ENCODE assay signal across 8 mouse cellular contexts in the genomic region with DNA sequence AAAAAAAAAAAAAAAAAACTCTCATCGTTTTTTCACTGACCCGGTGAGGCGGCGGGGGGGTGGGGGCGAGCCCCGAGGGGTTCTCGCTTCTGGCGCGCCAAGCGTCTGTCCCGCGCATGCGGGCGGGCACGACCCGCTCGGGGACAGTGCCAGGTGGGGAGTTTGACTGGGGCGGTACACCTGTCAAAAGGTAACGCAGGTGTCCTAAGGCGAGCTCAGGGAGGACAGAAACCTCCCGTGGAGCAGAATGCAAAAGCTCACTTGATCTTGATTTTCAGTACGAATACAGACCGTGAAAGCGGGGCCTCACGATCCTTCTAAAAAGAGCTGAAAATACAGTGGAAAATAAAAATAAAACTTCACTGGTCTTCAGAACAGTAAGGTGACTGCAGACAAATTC. TPM values are rescaled to one million over a fixed set of nuclear protein-coding genes. Genes with fewer than 3 reads are reported as not detected.
DNase-seq lines count a peak whose midpoint lies in the region; ATAC-seq and TF ChIP-seq lines count a peak whose summit lies in the region.

No protein-coding gene starts in this region.

- H3K36me3 ChIP-seq in ES-E14 (ENCODE audit: control insufficient read depth, insufficient read depth, low read length, poor library complexity, severe bottlenecking), result no peaks in the 10 kb centered on the region
- H3K36me3 ChIP-seq in liver, postnatal 0 days (replicated peaks; ENCODE audit: insufficient read depth, low read length), result no peaks in the 10 kb centered on the region
- no peaks in the 10 kb centered on the region for H3K36me3 ChIP-seq in neural tube, embryonic 14.5 days (ENCODE audit: control insufficient read depth, insufficient read depth, low read length)

- H3K9me3 ChIP-seq in ES-E14 (ENCODE audit: control insufficient read depth, insufficient read depth, low read depth, low read length), result no peaks in the 10 kb centered on the region
- no peaks in the 10 kb centered on the region for H3K9me3 ChIP-seq in liver, postnatal 0 days (ENCODE audit: low read length)
- H3K9me3 ChIP-seq in neural tube, embryonic 14.5 days (ENCODE audit: control insufficient read depth, low read length), result no peaks in the 10 kb centered on the region

- peak overlapping the region in 1 of 2 experiments; percentile 1; a peak in 1 of 4 replicates for H3K4me3 ChIP-seq in ES-E14 (ENCODE audit: insufficient read depth in 1 of 2, low read depth in 1 of 2, low read length in 2 of 2, poor library complexity in 1 of 2, severe bottlenecking in 1 of 2)
- H3K4me3 ChIP-seq in layer of hippocampus, adult 2 months, result no peak overlapping the region
- H3K4me3 ChIP-seq in liver, postnatal 0 days (ENCODE audit: low read depth, low read length), result no peak overlapping the region
- no peak overlapping the region for H3K4me3 ChIP-seq in neural tube, embryonic 14.5 days (ENCODE audit: low read depth, low read length)

- H3K27me3 ChIP-seq in liver, postnatal 0 days (ENCODE audit: insufficient read depth, low read length), result no peaks in the 10 kb centered on the region
- no peaks in the 10 kb centered on the region for H3K27me3 ChIP-seq in neural tube, embryonic 14.5 days (ENCODE audit: control insufficient read depth, insufficient read depth, low read length)

- H3K4me1 ChIP-seq in ES-E14 (ENCODE audit: control insufficient read depth in 2 of 2, insufficient read depth in 2 of 2, low read length in 2 of 2, poor library complexity in 1 of 2), result peaks cover 3 to 9% of the 10 kb centered on the region in 2 experiments
- H3K4me1 ChIP-seq in liver, postnatal 0 days (ENCODE audit: insufficient read depth), result peaks cover 10% of the 10 kb centered on the region; the same call in 1 of the 2 replicates
- no peaks in the 10 kb centered on the region for H3K4me1 ChIP-seq in neural tube, embryonic 14.5 days (ENCODE audit: control insufficient read depth, insufficient read depth, low read length)

- TF ChIP-seq CTCF in layer of hippocampus, adult 2 months (conservative IDR thresholded peaks at IDR 0.05), result no peak
- TF ChIP-seq CTCF in liver, postnatal 0 days (IDR thresholded peaks at IDR 0.05; ENCODE audit: low read depth), result no peak

- peak; percentile 76 for DNase-seq in ES-E14 (ENCODE audit: low read depth, low spot score)
- peak; percentile 94 for DNase-seq in cerebellum, adult 8-10 months
- peak; percentile 78 to 98 for DNase-seq in frontal cortex, adult 2 months (ENCODE audit: extremely low spot score in 1 of 2, low spot score in 1 of 2)
- peak; percentile 91 to 100 for DNase-seq in layer of hippocampus, adult 2 months (ENCODE audit: low spot score in 2 of 2)
- peak; percentile 94 for DNase-seq in liver, postnatal 0 days
- peak; percentile 91 for DNase-seq in testis, postnatal 14 days (ENCODE audit: low spot score)

- no peak overlapping the region for H3K4me2 ChIP-seq in liver, postnatal 0 days (ENCODE audit: low read depth, low read length)
- no peak overlapping the region for H3K4me2 ChIP-seq in neural tube, embryonic 14.5 days (ENCODE audit: low read depth, low read length)

- TF ChIP-seq EP300 in liver, postnatal 0 days (IDR thresholded peaks at IDR 0.05; ENCODE audit: low read depth), result no peak

- peak; percentile 100 for ATAC-seq in hematopoietic stem cell, adult 5-6 weeks (replicated peaks in 1 of 2; ENCODE audit: insufficient read depth in 1 of 2, low FRiP score in 2 of 2, low TSS enrichment in 1 of 2, low read depth in 1 of 2, poor library complexity in 2 of 2, severe bottlenecking in 2 of 2)
- ATAC-seq in liver, postnatal 0 days, result peak; percentile 100
- peak; percentile 100 for ATAC-seq in neural tube, embryonic 14.5 days (ENCODE audit: low read depth)

- H3K27ac ChIP-seq in ES-E14 (ENCODE audit: insufficient read depth, low read depth, low read length, poor library complexity, severe bottlenecking), result no peak overlapping the region
- no peak overlapping the region for H3K27ac ChIP-seq in layer of hippocampus, adult 2 months
- no peak overlapping the region for H3K27ac ChIP-seq in liver, postnatal 0 days (ENCODE audit: low read depth)
- H3K27ac ChIP-seq in neural tube, embryonic 14.5 days (ENCODE audit: low read depth, low read length), result no peak overlapping the region

- H3K9ac ChIP-seq in ES-E14 (ENCODE audit: insufficient read depth, low read depth, low read length, poor library complexity, severe bottlenecking), result no peak overlapping the region
- no peak overlapping the region for H3K9ac ChIP-seq in liver, postnatal 0 days (replicated peaks)
- H3K9ac ChIP-seq in neural tube, embryonic 14.5 days (replicated peaks; ENCODE audit: low read depth, low read length), result no peak overlapping the region

- in situ Hi-C loops in ES-E14 (cut with MboI; ENCODE audit: low sequenced_read_pairs in 2 of 2, unreplicated experiment in 2 of 2), result no loop called here

- 42% methylated on average over 25 of the region's 25 CpGs for WGBS in liver, postnatal 0 days (ENCODE audit: insufficient replicate concordance)
- 37% methylated on average over 25 of the region's 25 CpGs for WGBS in neural tube, embryonic 14.5 days

TF ChIP-seq in ES-E14, 5 proteins besides CTCF, POLR2A, EP300 and RAD21:
- no peak for TF ChIP-seq HCFC1 (IDR thresholded peaks at IDR 0.05; ENCODE audit: borderline replicate concordance, insufficient read depth, low read length)
- no peak for TF ChIP-seq MAFK (IDR thresholded peaks at IDR 0.05; ENCODE audit: insufficient read depth, low read depth, low read length)
- no peak for TF ChIP-seq ZNF384 (IDR thresholded peaks at IDR 0.05; ENCODE audit: low read depth, low read length)

RNA-seq across cellular contexts. Expression of a gene that starts 11.2 kb away (rescaled TPM):
- total RNA-seq in ES-E14 (2012; rRNA removed), result 35.0 and 35.9 TPM in 2 replicates
- polyA plus RNA-seq in frontal cortex, adult 2 months (2012; rRNA removed), result 5.8 and 6.1 TPM in 2 replicates
- total RNA-seq in hematopoietic stem cell, adult 5-6 weeks (2017), result 2.9 and 3.9 TPM in 2 replicates
- 1 to 10 TPM; 5.2 to 5.5 TPM for total RNA-seq in layer of hippocampus, adult 2 months (2021)
- 1.4 and 1.6 TPM in 2 replicates for polyA plus RNA-seq in liver, postnatal 0 days (2015; fragmentation: Nextera tagmentation; extraction: Ambion mirVana)
- polyA plus RNA-seq in neural tube, embryonic 14.5 days (2014; fragmentation: Nextera tagmentation; extraction: Ambion mirVana), result 4.8 and 6.7 TPM in 2 replicates

RNA-seq across cellular contexts. Expression of a gene that starts 13.8 kb away (rescaled TPM):
- 2.6 and 2.9 TPM in 2 replicates for total RNA-seq in ES-E14 (2012; rRNA removed)
- polyA plus RNA-seq in frontal cortex, adult 2 months (2012; rRNA removed), result 0.69 and 0.96 TPM in 2 replicates
- total RNA-seq in hematopoietic stem cell, adult 5-6 weeks (2017), result 0.25 and 0.50 TPM in 2 replicates
- 1 to 10 TPM; 3.9 to 4.3 TPM for total RNA-seq in layer of hippocampus, adult 2 months (2021)
- polyA plus RNA-seq in liver, postnatal 0 days (2015; fragmentation: Nextera tagmentation; extraction: Ambion mirVana), result 0.02 TPM in 1 of 2 replicates, not detected in the other
- 2.2 and 2.7 TPM in 2 replicates for polyA plus RNA-seq in neural tube, embryonic 14.5 days (2014; fragmentation: Nextera tagmentation; extraction: Ambion mirVana)

RNA-seq across cellular contexts. Expression of a gene that starts 19.7 kb away (rescaled TPM):
- 77.6 and 109 TPM in 2 replicates for total RNA-seq in ES-E14 (2012; rRNA removed)
- polyA plus RNA-seq in frontal cortex, adult 2 months (2012; rRNA removed), result 131 and 136 TPM in 2 replicates
- total RNA-seq in hematopoietic stem cell, adult 5-6 weeks (2017), result 99.6 and 120 TPM in 2 replicates
- total RNA-seq in layer of hippocampus, adult 2 months (2021), result 100 to 1,000 TPM; 133 to 139 TPM
- polyA plus RNA-seq in liver, postnatal 0 days (2015; fragmentation: Nextera tagmentation; extraction: Ambion mirVana), result 147 and 149 TPM in 2 replicates
- 280 and 285 TPM in 2 replicates for polyA plus RNA-seq in neural tube, embryonic 14.5 days (2014; fragmentation: Nextera tagmentation; extraction: Ambion mirVana)

RNA-seq across cellular contexts. Expression of a gene that starts 53.7 kb away (rescaled TPM):
- total RNA-seq in ES-E14 (2012; rRNA removed), result 45.1 and 68.6 TPM in 2 replicates
- 338 and 351 TPM in 2 replicates for polyA plus RNA-seq in frontal cortex, adult 2 months (2012; rRNA removed)
- 12.4 and 27.3 TPM in 2 replicates for total RNA-seq in hematopoietic stem cell, adult 5-6 weeks (2017)
- total RNA-seq in layer of hippocampus, adult 2 months (2021), result 100 to 1,000 TPM in 1 of 2 experiments, 10 to 100 TPM in 1; 98.5 to 116 TPM
- 1.6 and 2.7 TPM in 2 replicates for polyA plus RNA-seq in liver, postnatal 0 days (2015; fragmentation: Nextera tagmentation; extraction: Ambion mirVana)
- 37.7 and 55.7 TPM in 2 replicates for polyA plus RNA-seq in neural tube, embryonic 14.5 days (2014; fragmentation: Nextera tagmentation; extraction: Ambion mirVana)
